Comparison of ENCODE assay signal across 8 mouse cellular contexts in the genomic region with DNA sequence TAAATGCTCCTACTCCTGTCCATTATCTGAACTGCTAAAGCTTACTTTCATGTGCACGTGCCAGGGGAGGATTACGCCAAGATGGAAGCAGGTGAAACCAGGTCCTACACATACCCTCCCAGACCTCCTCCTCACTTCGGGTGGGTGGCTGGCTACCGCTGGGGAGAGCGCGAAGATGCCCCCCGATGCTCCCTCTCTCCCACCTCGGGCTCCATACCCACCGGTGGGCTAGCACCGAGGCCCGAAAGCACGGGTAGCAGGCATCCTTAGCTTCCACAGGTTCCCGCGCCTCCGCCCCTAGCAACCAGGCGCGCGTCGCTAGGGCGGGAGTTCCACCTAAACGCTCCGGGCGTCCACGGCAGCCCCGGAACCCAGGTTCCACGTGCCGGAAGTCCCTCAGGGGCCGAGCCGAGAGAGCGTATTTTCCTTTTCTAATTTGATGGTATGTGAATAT. TPM values are rescaled to one million over a fixed set of nuclear protein-coding genes. Genes with fewer than 3 reads are reported as not detected.
DNase-seq lines count a peak whose midpoint lies in the region; ATAC-seq lines count a peak whose summit lies in the region.

Gene Wdr31 (minus strand): TSS at position 299 of the 454 bp plus-strand sequence.

- peak; percentile 83 for ATAC-seq in inflammation-experienced regulatory T-cells, adult 6 months
- peak; percentile 100 for ATAC-seq in megakaryocyte progenitor cell, adult 5-6 weeks (replicated peaks; ENCODE audit: poor library complexity)

- peak; percentile 84 for DNase-seq in adrenal gland, adult 2 months
- peak; percentile 85 for DNase-seq in embryo, embryonic 10.5 days (ENCODE audit: low spot score)
- DNase-seq in gastrocnemius, postnatal 14 days, result peak; percentile 71
- peak; percentile 82 to 87 for DNase-seq in left cerebral cortex, postnatal 10 days (ENCODE audit: extremely low spot score in 1 of 2, low spot score in 2 of 2)
- peak; percentile 83 for DNase-seq in right cerebral cortex, postnatal 14 days
- DNase-seq in urinary bladder, postnatal 4 days (ENCODE audit: low spot score in 2 of 2), result peak; percentile 72 to 80

- intact Hi-C loops in gastrocnemius, postnatal 14 days (cut with DNase I; ENCODE audit: low total_unique reads), result no loop called here
- intact Hi-C loops in left cerebral cortex, postnatal 10 days (cut with DNase I), result no loop called here

RNA-seq across cellular contexts. Expression of gene Wdr31, which starts in this region (rescaled TPM):
- 1 to 10 TPM in 1 of 2 experiments, under 1 TPM in 1; 0.78 to 2.0 TPM for total RNA-seq in adrenal gland, adult 2 months (2021)
- polyA plus RNA-seq in adrenal gland, adult 2 months (2012; rRNA removed), result 1.3 and 2.6 TPM in 2 replicates
- under 1 TPM; 0.31 to 0.37 TPM for total RNA-seq in gastrocnemius, postnatal 14 days (2021)
- polyA plus RNA-seq in inflammation-experienced regulatory T-cells, adult 6 months (2017; shearing (Covaris generic)), result under 1 TPM in 2 of 3 experiments, not detected in 1; 0.38 to 0.99 TPM
- total RNA-seq in left cerebral cortex, postnatal 10 days (2021), result 10 to 100 TPM; 10.4 to 12.9 TPM
- total RNA-seq in megakaryocyte progenitor cell, adult 5-6 weeks (2015), result 0.95 and 1.2 TPM in 2 replicates
- total RNA-seq in megakaryocyte progenitor cell, adult 5-6 weeks (2017), result 0.50 and 1.5 TPM in 2 replicates

Comparison
In these comparisons a context has a peak if more than half of its experiments do, and no peak if none do; other contexts are left out.
1. Peak in every context shown above with its lines: DNase-seq and ATAC-seq.
2. Peak in DNase-seq in gastrocnemius, postnatal 14 days; RNA of the gene not detected or under 1 TPM.
3. Peak in ATAC-seq in inflammation-experienced regulatory T-cells, adult 6 months; RNA of the gene not detected or under 1 TPM.